Mouse (Mus musculus): ENCODE data around the gene Rps4x. TPM values are rescaled to one million over a fixed set of nuclear protein-coding genes. Genes with fewer than 3 reads are reported as not detected.

The Rps4x gene
- polyA plus RNA-seq, 1 experiment from 2014 or later = 446 TPM

DNA sequence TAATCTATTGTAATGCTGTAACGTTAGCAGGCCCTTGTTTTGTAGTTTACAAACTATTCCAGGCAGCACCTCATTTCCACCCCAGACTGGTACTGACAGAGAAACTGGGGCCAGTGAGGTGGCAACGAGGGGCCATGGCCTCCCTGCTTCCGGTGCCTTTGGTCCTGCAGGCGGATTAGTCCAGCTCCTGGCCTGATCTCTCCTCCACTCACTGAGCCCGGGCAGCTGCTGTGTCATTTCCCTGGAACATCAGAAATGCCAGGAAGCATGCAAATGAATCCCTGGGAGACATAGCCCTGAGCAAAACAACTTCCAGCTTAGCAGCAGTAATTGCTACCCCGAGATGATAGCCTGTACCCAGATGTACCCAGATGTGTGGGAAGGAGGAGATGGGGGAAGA is 22.2 kb downstream of the Rps4x start:
- H3K4me1 ChIP-seq (replicated peaks) = 0 out of 2 replicates have a peak, but pooled peaks cover 8% of the 10 kb centered on the region
- H3K36me3 ChIP-seq = no peaks in the 10 kb centered on the region
- 37% methylated on average over 6 of the region's 6 CpGs for WGBS
- no peaks in the 10 kb centered on the region for H3K9me3 ChIP-seq (replicated peaks)
- 0 out of 2 replicates have a peak, but pooled peaks cover 7% of the 10 kb centered on the region for H3K27me3 ChIP-seq (replicated peaks)
- no peak overlapping the region for H3K27ac ChIP-seq (ENCODE audit: poor library complexity, severe bottlenecking)
- H3K4me3 ChIP-seq = no peak overlapping the region
- no peak overlapping the region for H3K4me2 ChIP-seq
- H3K9ac ChIP-seq = no peak overlapping the region
- ATAC-seq (ENCODE audit: insufficient number of reproducible peaks, low FRiP score) = no peak

- Histone ChIP-seq H3K9me3 (replicated peaks) (no peaks in the 10 kb centered on the region), H3K27ac (ENCODE audit: poor library complexity, severe bottlenecking) (no peak overlapping the region), H3K27me3 (replicated peaks) (0 out of 2 replicates have a peak, but pooled peaks cover 3% of the 10 kb centered on the region), H3K4me1 (replicated peaks) (0 out of 2 replicates have a peak, but pooled peaks cover 8% of the 10 kb centered on the region), H3K9ac (no peak overlapping the region), H3K4me2 (no peak overlapping the region), H3K36me3 (no peaks in the 10 kb centered on the region), H3K4me3 (no peak overlapping the region)
- no peak for ATAC-seq (ENCODE audit: insufficient number of reproducible peaks, low FRiP score)
- WGBS = 72% methylated on average over 5 of the region's 5 CpGs
Measured at GRCm38 (mm10) chrX:102166521-102166920, 22.7 kb downstream of the Rps4x start.

- H3K9me3 ChIP-seq (replicated peaks) = no peaks in the 10 kb centered on the region
- 61% methylated on average over 4 of the region's 4 CpGs for WGBS
Measured at GRCm38 (mm10) chrX:102163529-102163928, 25.7 kb downstream of the Rps4x start.

DNA sequence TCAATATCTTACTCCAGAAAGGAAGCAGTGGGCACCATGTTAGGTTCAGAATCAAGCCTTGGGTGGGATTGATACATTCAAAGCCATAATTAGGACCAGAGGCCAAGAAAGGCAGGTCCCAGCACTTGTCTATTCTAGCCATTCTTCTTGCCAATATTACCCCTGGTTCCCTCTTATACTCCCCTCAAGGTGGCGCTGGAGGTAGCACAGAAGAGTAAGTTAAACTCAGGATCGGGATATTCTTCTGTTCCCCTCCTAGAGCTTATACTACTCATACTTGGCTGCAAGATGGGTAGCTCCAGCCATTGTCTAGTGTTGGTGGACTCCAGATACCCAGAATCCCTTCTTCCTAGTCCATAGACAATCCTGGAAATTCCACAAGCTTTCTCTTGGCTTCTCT is 26.1 kb downstream of the Rps4x start:
- 0 out of 2 replicates have a peak, but pooled peaks cover 8% of the 10 kb centered on the region for H3K4me1 ChIP-seq (replicated peaks)
- H3K36me3 ChIP-seq = no peaks in the 10 kb centered on the region
- no peak overlapping the region for H3K4me2 ChIP-seq
- no peak for ATAC-seq (ENCODE audit: insufficient number of reproducible peaks, low FRiP score)
- H3K4me3 ChIP-seq = no peak overlapping the region
- H3K9me3 ChIP-seq (replicated peaks) = no peaks in the 10 kb centered on the region
- H3K27ac ChIP-seq (ENCODE audit: poor library complexity, severe bottlenecking) = no peak overlapping the region
- no peak overlapping the region for H3K9ac ChIP-seq
- 0 out of 2 replicates have a peak, but pooled peaks cover 3% of the 10 kb centered on the region for H3K27me3 ChIP-seq (replicated peaks)
- 36% methylated on average over 2 of the region's 2 CpGs for WGBS

More at GRCm38 (mm10) chrX:102163529-102163928, 25.7 kb downstream of the Rps4x start:
- H3K4me2 ChIP-seq = no peak overlapping the region
- no peaks in the 10 kb centered on the region for H3K36me3 ChIP-seq
- H3K9ac ChIP-seq = no peak overlapping the region
- 0 out of 2 replicates have a peak, but pooled peaks cover 3% of the 10 kb centered on the region for H3K27me3 ChIP-seq (replicated peaks)
- H3K4me3 ChIP-seq = no peak overlapping the region
- no peak for ATAC-seq (ENCODE audit: insufficient number of reproducible peaks, low FRiP score)
- no peak overlapping the region for H3K27ac ChIP-seq (ENCODE audit: poor library complexity, severe bottlenecking)
- H3K4me1 ChIP-seq (replicated peaks) = 0 out of 2 replicates have a peak, but pooled peaks cover 8% of the 10 kb centered on the region

DNA sequence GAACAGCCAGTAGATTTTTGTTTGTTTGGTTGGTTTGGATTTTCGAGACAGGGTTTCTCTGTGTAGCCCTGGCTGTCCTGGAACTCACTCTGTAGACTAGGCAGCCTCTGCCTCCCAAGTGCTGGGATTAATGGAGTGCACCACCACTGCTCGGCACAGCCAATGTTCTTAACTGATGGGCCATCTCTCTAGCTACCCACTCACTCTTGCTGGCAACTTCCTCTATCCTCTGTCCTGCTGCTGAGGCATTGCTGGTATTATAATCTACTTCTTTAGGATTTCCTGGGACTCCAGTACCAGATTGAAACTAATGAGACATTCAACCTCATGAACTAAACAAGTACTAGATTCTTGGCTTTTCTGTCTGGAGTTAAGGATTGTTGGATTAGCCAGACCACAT is 28.7 kb downstream of the Rps4x start:
- 67% methylated on average over 2 of the region's 2 CpGs for WGBS
- Histone ChIP-seq H3K27me3 (replicated peaks) (no peaks in the 10 kb centered on the region), H3K27ac (ENCODE audit: poor library complexity, severe bottlenecking) (no peak overlapping the region), H3K9me3 (replicated peaks) (no peaks in the 10 kb centered on the region), H3K9ac (no peak overlapping the region), H3K4me3 (no peak overlapping the region), H3K4me2 (no peak overlapping the region), H3K4me1 (replicated peaks) (no peaks in the 10 kb centered on the region), H3K36me3 (no peaks in the 10 kb centered on the region)
- ATAC-seq (ENCODE audit: insufficient number of reproducible peaks, low FRiP score) = no peak

DNA sequence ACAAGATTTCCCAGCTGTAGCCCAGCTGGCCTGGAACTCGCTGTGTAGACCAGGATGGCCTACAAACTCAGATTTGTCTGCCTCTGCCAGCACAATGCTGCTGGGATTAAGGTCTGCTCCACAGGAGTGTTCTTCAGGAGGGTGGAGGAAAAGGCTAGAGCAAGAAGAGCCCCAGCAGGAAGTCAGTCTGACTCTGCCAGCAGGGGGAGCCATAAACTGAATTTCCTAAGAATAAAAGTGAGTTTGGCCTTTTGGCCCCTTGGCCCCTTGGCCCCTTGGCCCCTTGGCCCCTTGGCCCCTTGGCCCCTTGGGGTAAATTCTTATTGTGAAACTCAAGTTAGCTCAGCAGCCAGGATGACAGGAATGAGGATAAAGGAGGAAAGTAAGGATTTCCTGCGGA is 29.4 kb downstream of the Rps4x start:
- H3K27me3 ChIP-seq (replicated peaks) = no peaks in the 10 kb centered on the region
- H3K4me1 ChIP-seq (replicated peaks) = no peaks in the 10 kb centered on the region
- 62% methylated on average over 2 of the region's 2 CpGs for WGBS
- H3K4me3 ChIP-seq = no peak overlapping the region
- no peak for ATAC-seq (ENCODE audit: insufficient number of reproducible peaks, low FRiP score)
- H3K27ac ChIP-seq (ENCODE audit: poor library complexity, severe bottlenecking) = no peak overlapping the region
- no peaks in the 10 kb centered on the region for H3K9me3 ChIP-seq (replicated peaks)
- H3K36me3 ChIP-seq = no peaks in the 10 kb centered on the region
- H3K4me2 ChIP-seq = no peak overlapping the region
- H3K9ac ChIP-seq = no peak overlapping the region

GRCm38 (mm10) chrX:102157423-102157791 is 31.8 kb downstream of the Rps4x start:
- H3K27ac ChIP-seq (ENCODE audit: poor library complexity, severe bottlenecking) = peak overlapping the region; percentile 76
- H3K27me3 ChIP-seq (replicated peaks) = no peaks in the 10 kb centered on the region
- H3K9ac ChIP-seq = peak overlapping the region; percentile 61; the same call in 1 of the 2 replicates
- peak overlapping the region; percentile 59 for H3K4me2 ChIP-seq
- peak overlapping the region; percentile 44 for H3K4me3 ChIP-seq
- H3K36me3 ChIP-seq = no peaks in the 10 kb centered on the region
- H3K4me1 ChIP-seq (replicated peaks) = no peaks in the 10 kb centered on the region
- ATAC-seq (ENCODE audit: insufficient number of reproducible peaks, low FRiP score) = 0 out of 2 replicates have a peak, but pooled peaks have one; percentile 19
- 36% methylated on average over 5 of the region's 5 CpGs for WGBS
- no peaks in the 10 kb centered on the region for H3K9me3 ChIP-seq (replicated peaks)

GRCm38 (mm10) chrX:102156618-102157422 is 32.4 kb downstream of the Rps4x start, which contains the start of gene Ercc6l:
TSS of gene Ercc6l (minus strand) at chrX:102157091.
- Histone ChIP-seq H3K9ac (peak within 1 kb of the TSS; percentile 77), H3K4me1 (replicated peaks) (no peaks in the 10 kb centered on the region), H3K9me3 (replicated peaks) (peaks cover 3% of the 10 kb centered on the region; the same call in 1 of the 2 replicates), H3K27ac (ENCODE audit: poor library complexity, severe bottlenecking) (peak within 1 kb of the TSS; percentile 76), H3K4me3 (peak within 1 kb of the TSS; percentile 64), H3K27me3 (replicated peaks) (no peaks in the 10 kb centered on the region), H3K4me2 (peak within 1 kb of the TSS; percentile 63), H3K36me3 (peaks cover 3% of the 10 kb centered on the region; the same call in 1 of the 2 replicates)
- ATAC-seq (ENCODE audit: insufficient number of reproducible peaks, low FRiP score) = peak; percentile 98
- 12% methylated on average over 42 of the region's 42 CpGs for WGBS

- Histone ChIP-seq H3K9ac (no peak overlapping the region), H3K27ac (ENCODE audit: poor library complexity, severe bottlenecking) (no peak overlapping the region), H3K9me3 (replicated peaks) (no peaks in the 10 kb centered on the region), H3K36me3 (peaks cover 34% of the 10 kb centered on the region), H3K4me2 (no peak overlapping the region), H3K4me1 (replicated peaks) (no peaks in the 10 kb centered on the region), H3K27me3 (replicated peaks) (no peaks in the 10 kb centered on the region), H3K4me3 (no peak overlapping the region)
- ATAC-seq (ENCODE audit: insufficient number of reproducible peaks, low FRiP score) = no peak
- 88% methylated on average over 1 of the region's 1 CpGs for WGBS
Measured at GRCm38 (mm10) chrX:102141157-102141556, 48.0 kb downstream of the Rps4x start.

Measured in heart, embryonic 12.5 days (tissue).